Mouse (Mus musculus) spleen, adult 2 months (tissue): ENCODE data around the gene Gm14597.
"Not testable (repeated sequence)": the region's sequence is repeated elsewhere in the genome, so short reads cannot be mapped to it uniquely, and the experiment has no call there.

ENCODE experiments used
- CTCF ChIP-seq: fragments of 200-500 bp; IDR thresholded peaks from 2 replicates; pipeline ENCODE4 v1.5.1; 2011; ENCODE audit warnings: mild to moderate bottlenecking, inconsistent platforms; ENCODE audit not compliant: insufficient read depth, insufficient read length, insufficient replicate concordance; ENCODE audit errors: extremely low read depth
- POLR2A ChIP-seq: fragments of 200-500 bp; IDR thresholded peaks from 2 replicates; pipeline ENCODE4 v1.6.1; 2011; ENCODE audit warnings: low read depth, low read length, inconsistent platforms

DNA sequence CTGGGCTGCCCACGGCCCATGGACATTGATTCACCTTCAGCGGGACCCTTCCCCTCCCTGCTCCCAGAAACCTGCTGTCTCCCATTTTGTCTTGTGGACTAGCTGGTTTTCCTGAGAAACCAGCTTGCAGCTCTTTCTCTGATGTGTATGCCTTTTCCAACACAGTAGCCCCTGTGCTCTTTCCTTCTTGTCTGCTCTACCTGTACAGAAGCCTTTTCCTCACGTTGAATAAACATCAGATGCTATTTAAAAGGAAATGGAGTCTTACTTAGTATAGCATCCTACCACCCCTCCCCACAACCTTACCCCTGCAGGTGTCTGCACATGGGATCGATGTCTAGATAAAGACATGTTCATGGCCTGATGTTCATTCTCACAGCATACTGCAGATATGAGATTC is at the start of gene Gm14597:
- TF ChIP-seq POLR2A, CTCF: not testable (repeated sequence)
